Mouse (Mus musculus) liver, embryonic 14.5 days (tissue): ENCODE results near the gene Inafm1. TPM values are rescaled to one million over a fixed set of nuclear protein-coding genes. Genes with fewer than 3 reads are reported as not detected.

Experiments
- ATAC-seq: fragments of 200-750 bp; cut with Nextera tagmentation; 2 replicates; pipeline ENCODE4 v1.8.0; 2017; ENCODE audit warnings: moderate number of reproducible peaks, mild to moderate bottlenecking, moderate library complexity; ENCODE audit not compliant: insufficient read depth
- DNase-seq, 3 experiments: peaks; one replicate each; pipeline ENCODE4 v3.0.0-alpha.2; 2012 to 2013; ENCODE audit warnings: low read depth in 3 of 3, low spot score in 3 of 3
- H3K27ac ChIP-seq: fragments of 300-500 bp; sonication (generic); 2 replicates; pipeline ENCODE4 v1.5.1; 2014; ENCODE audit warnings: moderate library complexity, mild to moderate bottlenecking, control low read depth, inconsistent platforms
- H3K27me3 ChIP-seq: fragments of 300-500 bp; sonication (generic); 2 replicates; pipeline ENCODE4 v1.6.1; 2014; ENCODE audit warnings: mild to moderate bottlenecking, low read length, moderate library complexity; ENCODE audit not compliant: control insufficient read depth, insufficient read depth
- H3K36me3 ChIP-seq: fragments of 300-500 bp; sonication (generic); replicated peaks from 2 replicates; pipeline ENCODE4 v1.6.1; 2014; ENCODE audit warnings: low read depth; ENCODE audit not compliant: control insufficient read depth, insufficient read depth
- H3K4me1 ChIP-seq, 2 experiments: fragments of 200-500 bp in 1 of 2; fragments of 300-500 bp in 1 of 2; sonication (generic) in 1 of 2; replicated peaks; 2 replicates each; pipeline ENCODE4 v1.6.1; 2012 to 2014; ENCODE audit warnings: antibody characterized with exemption in 1 of 2, inconsistent platforms in 1 of 2, low read length in 1 of 2; ENCODE audit not compliant: control insufficient read depth in 2 of 2, insufficient read depth in 2 of 2
- H3K4me2 ChIP-seq: fragments of 300-500 bp; sonication (generic); 2 replicates; pipeline ENCODE4 v1.6.1; 2014; ENCODE audit warnings: low read depth, mild to moderate bottlenecking, control low read depth, moderate library complexity
- H3K4me3 ChIP-seq, 2 experiments: fragments of 200-500 bp in 1 of 2; fragments of 300-500 bp in 1 of 2; sonication (generic) in 1 of 2; 2 replicates each; pipeline ENCODE4 v1.5.1; 2012 to 2014; ENCODE audit warnings: low read depth in 2 of 2, low read length in 2 of 2, mild to moderate bottlenecking in 2 of 2, control low read depth in 1 of 2, inconsistent platforms in 1 of 2, moderate library complexity in 1 of 2; ENCODE audit not compliant: insufficient read depth in 1 of 2
- H3K9ac ChIP-seq: fragments of 300-500 bp; sonication (generic); replicated peaks from 2 replicates; pipeline ENCODE4 v1.6.1; 2014; ENCODE audit warnings: mild to moderate bottlenecking, control low read depth, moderate library complexity
- H3K9me3 ChIP-seq: fragments of 300-500 bp; sonication (generic); 2 replicates; pipeline ENCODE4 v1.6.1; 2016; ENCODE audit warnings: low read length, mixed read lengths; ENCODE audit not compliant: control insufficient read depth
- CTCF ChIP-seq: IDR thresholded peaks from 2 replicates; pipeline ENCODE4 v1.5.1; 2016; ENCODE audit warnings: antibody characterized with exemption, low read depth, control low read depth
- EP300 ChIP-seq: IDR thresholded peaks from 2 replicates; pipeline ENCODE4 v1.6.1; 2016; ENCODE audit warnings: antibody characterized with exemption, low read depth
- WGBS: fragments of 180-500 bp; shearing (Covaris S2); extraction: QIAGEN DNeasy Blood & Tissue Kit; methylation state at CpG from one replicate; pipeline ENCODE4 v1.1.7; 2014; ENCODE audit not compliant: insufficient replicate concordance; 5-methylcytosine and 5-hydroxymethylcytosine counted together
- polyA plus RNA-seq, 2 experiments: library from polyadenylated mRNA; depleted of rRNA in 1 of 2; stranded (reverse) in 1 of 2; unstranded in 1 of 2; fragments of >200 nt; fragmentation: Nextera tagmentation in 1 of 2; extraction: Ambion mirVana in 1 of 2; gene quantifications; 2 replicates each; pipeline versions ENCODE4 v1.2.1 to v1.2.3; 2012 to 2014

Inafm1 gene
- polyA plus RNA-seq (2012; rRNA removed) (7.9 and 8.3 TPM in 2 replicates), polyA plus RNA-seq (2014; fragmentation: Nextera tagmentation; extraction: Ambion mirVana) (3.5 and 4.0 TPM in 2 replicates)

DNA sequence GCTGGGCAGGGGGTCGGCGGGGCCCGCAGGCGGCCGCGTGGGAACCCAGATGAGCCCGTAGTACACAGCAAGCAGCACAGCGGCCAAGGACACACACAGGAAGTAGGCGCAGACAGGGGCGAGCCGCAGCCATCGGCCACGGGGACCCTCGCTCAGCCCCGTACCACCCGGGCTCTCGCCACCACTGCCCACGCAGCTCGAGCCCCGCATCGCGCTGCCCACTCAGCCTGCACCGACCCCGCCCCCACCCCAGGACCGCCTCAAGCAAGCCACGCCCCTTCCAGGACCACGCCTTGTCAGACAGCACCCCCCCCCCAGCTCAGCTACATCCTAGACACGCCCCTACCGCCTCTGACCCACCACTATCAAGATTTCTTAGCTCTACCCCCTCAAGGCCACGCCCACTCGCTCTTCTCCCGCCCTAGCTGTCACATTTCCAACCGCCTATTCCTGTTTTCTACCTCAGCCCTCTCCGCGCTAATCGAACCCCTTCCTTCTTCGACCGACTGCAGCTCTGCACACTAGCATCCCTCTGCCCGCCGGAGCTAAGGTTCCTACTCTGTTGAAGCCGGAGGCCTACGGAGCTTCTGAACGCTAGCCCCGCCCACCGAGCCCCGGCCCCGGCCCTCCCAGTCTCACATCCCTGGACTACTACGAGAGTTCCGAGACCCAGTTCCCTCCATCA lies at the start of gene Inafm1:
Inafm1 (minus strand) TSS at position 537 of the 685 bp plus-strand sequence.
- WGBS: under 1% methylated on average over 38 of the region's 49 CpGs
- ATAC-seq: peak; percentile 73
- TF ChIP-seq EP300 (no peak), CTCF (no peak; the same call in 1 of the 2 replicates)

DNA sequence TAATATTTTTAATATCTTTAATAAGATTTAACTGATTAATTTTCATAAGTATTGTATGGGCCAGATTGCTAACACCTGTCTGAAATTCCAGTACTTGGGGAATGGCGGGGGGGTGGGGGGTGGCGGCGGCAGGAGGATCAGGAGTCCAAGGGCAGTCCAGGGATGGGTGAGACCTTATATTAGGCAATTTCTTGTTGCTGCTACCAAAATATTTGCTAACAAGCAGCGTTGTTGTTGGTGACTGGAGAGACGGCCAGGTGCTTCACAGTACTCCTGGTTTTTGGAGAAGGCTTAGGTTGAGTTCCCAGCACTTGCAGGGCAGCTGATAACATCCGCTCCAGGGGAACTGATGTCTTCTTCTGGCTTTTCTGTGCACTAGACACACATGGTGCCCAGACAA lies 47.1 kb upstream of the Inafm1 start:
- Histone ChIP-seq H3K27me3 (no peaks in the 10 kb centered on the region), H3K4me2 (no peak overlapping the region), H3K9ac (no peak overlapping the region), H3K4me3 (no peak overlapping the region), H3K27ac (no peak overlapping the region), H3K9me3 (no peaks in the 10 kb centered on the region), H3K4me1 (peaks cover under 1 to 3% of the 10 kb centered on the region in 2 experiments; a peak in 3 of 4 replicates), H3K36me3 (no peaks in the 10 kb centered on the region; the same call in 1 of the 2 replicates)
- no peak for ATAC-seq
- no peak for DNase-seq
- 72% methylated on average over 6 of the region's 6 CpGs for WGBS
- TF ChIP-seq EP300: no peak
- no peak for TF ChIP-seq CTCF

More for the DNA sequence above, at the start of gene Inafm1:
- Histone ChIP-seq H3K27ac (peak within 1 kb of the TSS; percentile 82), H3K9ac (peak within 1 kb of the TSS; percentile 84), H3K4me1 (peaks cover 25 to 29% of the 10 kb centered on the region in 2 experiments), H3K9me3 (no peaks in the 10 kb centered on the region), H3K4me3 (peak within 1 kb of the TSS; percentile 73 to 79), H3K36me3 (peaks cover 11% of the 10 kb centered on the region; the same call in 1 of the 2 replicates), H3K4me2 (peak within 1 kb of the TSS; percentile 96), H3K27me3 (no peaks in the 10 kb centered on the region)
- DNase-seq: peak; percentile 89 to 90 (median 90)

DNA sequence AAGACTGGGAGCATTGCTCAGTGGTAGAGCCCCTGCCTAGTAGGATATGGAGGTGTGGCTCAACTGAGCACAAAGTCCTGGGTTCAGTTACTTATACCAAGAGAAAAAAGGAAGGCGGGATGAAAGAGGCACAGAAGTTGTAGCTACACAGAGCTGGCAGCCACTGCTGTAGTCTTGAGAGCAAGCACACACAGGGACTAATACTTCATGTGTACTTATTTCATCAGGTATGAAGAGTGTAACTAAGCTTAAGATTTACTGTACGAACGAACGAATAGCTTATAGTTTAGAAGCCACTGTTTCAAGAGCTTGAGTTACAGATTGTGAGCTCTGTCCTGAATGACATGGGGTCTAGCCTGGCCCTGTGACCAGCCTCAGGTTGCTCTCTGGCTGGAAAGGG lies 45.8 kb upstream of the Inafm1 start:
- Histone ChIP-seq H3K4me2 (no peak overlapping the region), H3K9ac (no peak overlapping the region), H3K4me3 (no peak overlapping the region), H3K27ac (no peak overlapping the region), H3K27me3 (no peaks in the 10 kb centered on the region), H3K36me3 (no peaks in the 10 kb centered on the region; the same call in 1 of the 2 replicates), H3K9me3 (no peaks in the 10 kb centered on the region), H3K4me1 (peaks cover 10 to 13% of the 10 kb centered on the region in 2 experiments)
- no peak for TF ChIP-seq CTCF
- TF ChIP-seq EP300: no peak
- WGBS: 81% methylated on average over 4 of the region's 4 CpGs
- no peak for DNase-seq
- no peak for ATAC-seq

DNA sequence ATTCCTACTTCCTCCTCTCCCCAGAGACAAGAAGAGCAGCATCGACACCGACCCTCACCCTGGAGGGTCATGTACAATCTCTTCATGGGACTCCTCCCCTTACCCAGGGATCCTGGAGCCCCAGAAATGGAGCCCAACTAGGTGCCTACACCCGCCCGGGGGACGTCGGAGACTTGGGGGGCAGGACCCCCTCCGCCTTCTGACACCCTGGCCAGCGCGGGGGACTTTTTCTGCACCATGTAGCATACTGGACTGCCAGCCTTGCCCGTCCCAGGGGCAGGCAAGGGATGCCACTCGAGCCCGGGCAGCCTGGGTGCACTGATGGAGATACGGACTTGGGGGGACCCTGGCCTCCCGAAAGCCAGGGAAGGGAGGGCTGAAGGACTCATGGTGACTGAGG lies 43.7 kb upstream of the Inafm1 start:
- ATAC-seq (no peak), DNase-seq (no peak)
- no peaks in the 10 kb centered on the region; the same call in 1 of the 2 replicates for H3K36me3 ChIP-seq
- H3K27ac ChIP-seq: no peak overlapping the region
- peaks cover 6% of the 10 kb centered on the region for H3K27me3 ChIP-seq
- 78% methylated on average over 14 of the region's 14 CpGs for WGBS
- H3K4me2 ChIP-seq: no peak overlapping the region
- H3K4me3 ChIP-seq: no peak overlapping the region
- no peak for TF ChIP-seq EP300
- peaks cover 24 to 28% of the 10 kb centered on the region in 2 experiments for H3K4me1 ChIP-seq
- no peaks in the 10 kb centered on the region for H3K9me3 ChIP-seq
- H3K9ac ChIP-seq: no peak overlapping the region

DNA sequence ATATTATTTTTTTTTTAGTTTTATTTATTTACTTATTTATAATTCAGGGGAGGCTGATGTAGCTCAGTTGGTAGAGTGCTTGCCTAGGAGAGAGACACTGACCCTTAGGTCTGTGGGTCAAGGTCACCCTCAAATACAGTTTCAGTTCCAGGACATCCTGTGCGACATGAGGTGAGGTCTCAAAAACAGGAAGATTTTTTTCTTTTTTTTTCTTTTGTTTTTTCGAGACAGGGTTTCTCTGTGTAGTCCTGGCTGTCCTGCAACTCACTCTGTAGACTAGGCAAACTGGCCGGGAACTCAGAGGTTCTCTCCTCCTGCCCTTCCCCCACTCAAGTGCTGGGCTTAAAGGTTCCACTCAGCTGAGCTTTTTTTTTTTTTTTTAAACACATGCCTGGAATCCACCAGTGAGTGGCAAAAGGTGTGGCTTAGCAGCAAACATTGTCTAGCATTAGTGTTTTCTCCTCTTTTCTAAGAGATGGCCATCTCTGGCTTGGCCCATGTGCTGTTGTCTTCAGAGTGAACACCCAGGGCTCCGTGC lies 41.9 kb upstream of the Inafm1 start:
- no peak for ATAC-seq
- TF ChIP-seq CTCF (no peak), EP300 (no peak)
- Histone ChIP-seq H3K4me3 (no peak overlapping the region), H3K27me3 (peaks cover 10% of the 10 kb centered on the region), H3K4me2 (no peak overlapping the region), H3K9me3 (no peaks in the 10 kb centered on the region), H3K36me3 (no peaks in the 10 kb centered on the region; the same call in 1 of the 2 replicates), H3K4me1 (peaks cover 34 to 36% of the 10 kb centered on the region in 2 experiments), H3K9ac (no peak overlapping the region), H3K27ac (no peak overlapping the region)
- WGBS: 43% methylated on average over 4 of the region's 4 CpGs
- DNase-seq: no peak
